Mouse (Mus musculus) neural tube, embryonic 13.5 days (tissue): ENCODE data around the gene Enpep. TPM values are rescaled to one million over a fixed set of nuclear protein-coding genes. Genes with fewer than 3 reads are reported as not detected.
A peak's percentile ranks its signal among the peaks of the same experiment; 100 is the strongest.

Experiments used
- ATAC-seq: fragments of 200-750 bp; cut with Nextera tagmentation; 2 replicates; pipeline ENCODE4 v1.8.0; 2017; ENCODE audit warnings: low read depth, mild to moderate bottlenecking, moderate TSS enrichment, moderate library complexity
- H3K27ac ChIP-seq: fragments of 300-500 bp; sonication (generic); replicated peaks from 2 replicates; pipeline ENCODE4 v1.5.1; 2015; ENCODE audit warnings: moderate library complexity, mild to moderate bottlenecking, inconsistent platforms
- H3K27me3 ChIP-seq: fragments of 300-500 bp; sonication (generic); 2 replicates; pipeline ENCODE4 v1.6.1; 2015; ENCODE audit warnings: mild to moderate bottlenecking, inconsistent platforms
- H3K36me3 ChIP-seq: fragments of 300-500 bp; sonication (generic); 2 replicates; pipeline ENCODE4 v1.6.1; 2015; ENCODE audit warnings: mild to moderate bottlenecking, inconsistent platforms
- H3K4me1 ChIP-seq: fragments of 300-500 bp; sonication (generic); replicated peaks from 2 replicates; pipeline ENCODE4 v1.6.1; 2015; ENCODE audit warnings: inconsistent platforms
- H3K4me2 ChIP-seq: fragments of 300-500 bp; sonication (generic); 2 replicates; pipeline ENCODE4 v1.6.1; 2015; ENCODE audit warnings: inconsistent platforms, mild to moderate bottlenecking, moderate library complexity
- H3K4me3 ChIP-seq: fragments of 300-500 bp; sonication (generic); 2 replicates; pipeline ENCODE4 v1.5.1; 2015; ENCODE audit warnings: mild to moderate bottlenecking, inconsistent platforms
- H3K9ac ChIP-seq: fragments of 300-500 bp; sonication (generic); 2 replicates; pipeline ENCODE4 v1.6.1; 2015; ENCODE audit warnings: moderate library complexity, mild to moderate bottlenecking, inconsistent platforms
- H3K9me3 ChIP-seq: fragments of 300-500 bp; sonication (generic); 2 replicates; pipeline ENCODE4 v1.6.1; 2016; ENCODE audit warnings: inconsistent platforms
- WGBS: fragments of 180-500 bp; shearing (Covaris S2); methylation state at CpG from one replicate; pipeline ENCODE4 v1.1.7; 2015; 5-methylcytosine and 5-hydroxymethylcytosine counted together
- polyA plus RNA-seq: library from polyadenylated mRNA; unstranded; fragments of >200 nt; fragmentation: Nextera tagmentation; extraction: Ambion mirVana; gene quantifications from 2 replicates; pipeline ENCODE4 v1.2.1, GENCODE M21; 2015

Enpep gene
- 1.5 and 2.1 TPM in 2 replicates for polyA plus RNA-seq

GRCm38 (mm10) chr3:129332586-129332985 lies at the start of gene Enpep:
TSS of gene Enpep (minus strand) at chr3:129332720.
- no peak for ATAC-seq

DNA sequence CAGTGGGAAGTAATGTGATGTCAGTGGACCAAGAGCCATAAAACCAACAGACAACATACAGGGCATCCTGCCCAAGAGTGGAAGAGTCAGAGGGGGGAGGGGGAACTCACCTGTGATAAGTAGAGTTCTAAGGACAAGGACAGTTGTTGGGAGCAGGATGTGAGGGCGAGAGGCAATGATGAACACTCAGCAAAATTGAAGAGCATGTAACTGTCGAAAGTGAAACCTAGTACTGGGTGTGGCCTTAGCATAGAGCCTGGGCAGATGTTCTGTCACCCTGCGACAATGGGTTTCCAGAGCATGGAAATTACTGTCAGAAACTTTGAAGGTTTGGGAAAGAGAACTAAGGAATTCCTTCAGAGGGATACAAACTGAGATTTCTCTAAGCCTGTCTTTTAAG lies 46.6 kb upstream of the Enpep start:
- ATAC-seq, result no peak
- no peaks in the 10 kb centered on the region for H3K36me3 ChIP-seq
- H3K4me2 ChIP-seq, result no peak overlapping the region
- H3K9me3 ChIP-seq, result no peaks in the 10 kb centered on the region
- no peak overlapping the region for H3K4me3 ChIP-seq
- H3K27me3 ChIP-seq, result no peaks in the 10 kb centered on the region
- H3K4me1 ChIP-seq, result no peaks in the 10 kb centered on the region
- 75% methylated on average over 3 of the region's 3 CpGs for WGBS
- no peak overlapping the region for H3K27ac ChIP-seq
- no peak overlapping the region for H3K9ac ChIP-seq

More at GRCm38 (mm10) chr3:129332586-129332985, at the start of gene Enpep:
- no peak within 1 kb of the TSS for H3K27ac ChIP-seq
- H3K9ac ChIP-seq, result no peak within 1 kb of the TSS
- no peaks in the 10 kb centered on the region for H3K27me3 ChIP-seq
- no peaks in the 10 kb centered on the region for H3K36me3 ChIP-seq
- H3K4me2 ChIP-seq, result peak within 1 kb of the TSS; percentile 17
- 62% methylated on average over 13 of the region's 13 CpGs for WGBS
- H3K4me3 ChIP-seq, result no peak within 1 kb of the TSS
- no peaks in the 10 kb centered on the region for H3K9me3 ChIP-seq
- H3K4me1 ChIP-seq, result no peaks in the 10 kb centered on the region

DNA sequence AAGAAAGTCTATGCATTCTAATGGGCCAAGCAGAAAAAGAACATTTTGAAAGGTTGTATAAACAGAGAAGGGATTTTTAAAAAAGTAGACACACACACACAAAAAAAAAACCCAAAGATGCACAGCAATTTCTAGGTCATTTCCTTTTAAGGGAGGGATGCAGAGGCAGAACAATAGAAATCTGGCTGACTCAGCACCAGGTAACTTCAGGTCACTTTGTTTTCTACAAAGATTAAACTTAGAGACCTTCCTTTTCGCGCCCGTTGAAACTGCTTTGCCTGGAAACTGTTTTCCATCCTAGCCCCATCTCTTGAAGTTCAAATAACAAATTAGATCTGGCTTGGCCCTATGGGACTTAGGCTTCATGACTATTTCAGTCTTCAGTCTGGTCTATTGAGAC lies 42.6 kb upstream of the Enpep start:
- Histone ChIP-seq H3K4me3 (no peak overlapping the region), H3K4me1 (no peaks in the 10 kb centered on the region), H3K27ac (no peak overlapping the region), H3K9ac (no peak overlapping the region), H3K27me3 (no peaks in the 10 kb centered on the region), H3K4me2 (no peak overlapping the region), H3K36me3 (no peaks in the 10 kb centered on the region), H3K9me3 (no peaks in the 10 kb centered on the region)
- 89% methylated on average over 3 of the region's 3 CpGs for WGBS
- ATAC-seq, result no peak

DNA sequence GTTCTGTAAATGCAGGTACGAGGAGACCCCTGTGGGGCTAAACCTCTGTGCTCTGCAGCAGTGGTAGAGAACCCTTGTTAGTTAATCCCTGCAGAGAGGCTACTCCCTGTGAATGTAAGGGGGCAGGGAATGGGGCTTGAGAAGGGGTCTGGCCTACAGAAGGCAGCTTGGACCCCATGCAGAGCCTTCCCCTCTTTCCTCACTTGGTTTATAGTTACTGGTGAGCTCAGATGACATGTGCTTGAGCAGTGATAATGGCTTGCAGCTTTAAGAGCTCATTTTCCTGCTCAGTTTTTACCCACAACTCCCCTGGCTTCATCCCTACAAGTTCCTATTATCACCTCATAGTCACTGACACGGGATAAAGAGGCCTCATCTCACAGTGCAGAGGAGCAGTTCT lies 40.6 kb upstream of the Enpep start:
- Histone ChIP-seq H3K4me3 (no peak overlapping the region), H3K27ac (no peak overlapping the region), H3K4me1 (no peaks in the 10 kb centered on the region), H3K36me3 (no peaks in the 10 kb centered on the region), H3K9ac (no peak overlapping the region), H3K9me3 (no peaks in the 10 kb centered on the region), H3K27me3 (no peaks in the 10 kb centered on the region), H3K4me2 (no peak overlapping the region)
- no peak for ATAC-seq
- 57% methylated on average over 2 of the region's 2 CpGs for WGBS

GRCm38 (mm10) chr3:129369491-129369890 lies 37.0 kb upstream of the Enpep start:
- no peak overlapping the region for H3K4me2 ChIP-seq
- no peaks in the 10 kb centered on the region for H3K36me3 ChIP-seq
- no peak overlapping the region for H3K9ac ChIP-seq
- no peak overlapping the region for H3K4me3 ChIP-seq
- H3K9me3 ChIP-seq, result 0 out of 2 replicates have a peak, but pooled peaks cover 2% of the 10 kb centered on the region
- ATAC-seq, result no peak
- H3K27ac ChIP-seq, result no peak overlapping the region
- H3K4me1 ChIP-seq, result no peaks in the 10 kb centered on the region
- no peaks in the 10 kb centered on the region for H3K27me3 ChIP-seq
- 84% methylated on average over 3 of the region's 3 CpGs for WGBS

DNA sequence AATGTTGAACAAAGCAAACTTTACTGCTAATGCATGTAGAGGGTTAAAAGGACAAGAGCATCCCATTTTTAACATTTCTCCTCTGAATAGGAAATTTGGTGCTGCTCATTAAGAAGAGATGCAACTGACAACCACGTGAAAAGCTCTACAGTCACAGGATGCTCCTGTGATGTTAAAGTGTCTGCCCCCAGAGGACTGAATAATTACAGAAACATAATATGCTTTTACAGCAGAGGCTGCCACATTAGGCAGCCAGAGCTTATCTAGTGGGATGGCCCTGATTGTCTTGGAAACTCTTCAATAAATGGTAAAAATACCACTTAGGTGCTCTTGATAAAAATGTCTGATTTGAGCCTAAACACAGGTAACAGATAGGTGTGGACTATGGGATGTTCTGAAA lies 33.4 kb upstream of the Enpep start:
- no peak for ATAC-seq
- Histone ChIP-seq H3K36me3 (no peaks in the 10 kb centered on the region), H3K27me3 (no peaks in the 10 kb centered on the region), H3K4me3 (no peak overlapping the region), H3K9me3 (0 out of 2 replicates have a peak, but pooled peaks cover 2% of the 10 kb centered on the region), H3K9ac (no peak overlapping the region), H3K4me2 (no peak overlapping the region), H3K4me1 (no peaks in the 10 kb centered on the region), H3K27ac (no peak overlapping the region)
- 61% methylated on average over 1 of the region's 1 CpGs for WGBS

DNA sequence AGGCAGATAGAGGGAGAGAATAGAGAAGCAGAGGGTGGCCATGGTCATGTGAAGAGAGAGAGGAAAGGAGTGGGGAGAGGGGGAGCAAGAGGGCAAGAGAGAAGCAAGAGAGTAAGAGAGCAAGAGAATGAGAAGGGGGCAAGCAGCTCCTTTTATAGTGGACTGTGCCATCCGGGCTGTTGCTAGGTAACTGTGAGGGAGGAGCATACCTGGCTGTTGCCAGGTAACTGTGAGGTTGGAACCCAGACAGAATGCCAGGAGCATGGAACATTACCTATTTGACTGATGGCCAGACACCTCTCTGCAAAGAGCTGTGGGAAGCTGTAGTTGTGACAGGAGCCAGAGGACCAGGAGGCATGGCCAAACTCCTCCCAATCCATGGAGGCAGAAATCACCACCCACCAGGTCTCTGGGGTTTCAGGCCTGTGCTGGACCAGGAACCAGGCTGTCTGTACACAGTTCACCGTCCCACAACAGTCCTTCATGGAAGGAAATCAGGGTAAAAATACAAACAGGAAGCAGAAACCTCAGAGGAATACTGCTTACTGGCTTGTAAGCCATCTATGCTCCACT lies 32.4 kb upstream of the Enpep start:
- Histone ChIP-seq H3K4me1 (no peaks in the 10 kb centered on the region), H3K36me3 (no peaks in the 10 kb centered on the region), H3K9ac (no peak overlapping the region), H3K9me3 (0 out of 2 replicates have a peak, but pooled peaks cover 2% of the 10 kb centered on the region), H3K27me3 (no peaks in the 10 kb centered on the region), H3K27ac (0 out of 2 replicates have a peak overlapping the region, but pooled peaks have one; percentile 42), H3K4me2 (no peak overlapping the region), H3K4me3 (no peak overlapping the region)
- no peak for ATAC-seq
- 77% methylated on average over 2 of the region's 2 CpGs for WGBS

DNA sequence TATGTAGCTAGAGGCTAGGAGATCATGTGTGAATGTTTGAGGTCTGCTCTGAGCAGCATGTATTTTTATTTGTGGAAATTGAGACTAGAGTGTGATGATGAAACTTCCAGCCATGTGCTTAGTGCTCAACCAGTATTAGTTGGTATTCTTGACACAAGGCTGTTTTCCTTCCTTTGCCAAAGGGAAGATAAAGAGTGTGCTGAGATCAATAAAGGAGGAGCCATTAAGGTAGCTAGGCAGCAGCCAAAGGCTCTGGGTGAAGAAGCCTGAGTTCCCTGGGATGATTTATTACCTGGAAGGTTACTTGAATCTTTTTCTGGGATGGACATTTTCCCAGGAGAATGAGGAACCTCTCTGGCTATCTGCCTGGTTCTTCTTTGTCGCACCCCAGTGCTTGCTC lies 30.9 kb upstream of the Enpep start:
- no peaks in the 10 kb centered on the region for H3K4me1 ChIP-seq
- H3K9me3 ChIP-seq, result 0 out of 2 replicates have a peak, but pooled peaks cover 2% of the 10 kb centered on the region
- H3K27me3 ChIP-seq, result no peaks in the 10 kb centered on the region
- H3K27ac ChIP-seq, result no peak overlapping the region
- H3K4me3 ChIP-seq, result no peak overlapping the region
- H3K9ac ChIP-seq, result no peak overlapping the region
- H3K36me3 ChIP-seq, result no peaks in the 10 kb centered on the region
- no peak overlapping the region for H3K4me2 ChIP-seq
- 70% methylated on average over 1 of the region's 1 CpGs for WGBS
- ATAC-seq, result peak; percentile 84

DNA sequence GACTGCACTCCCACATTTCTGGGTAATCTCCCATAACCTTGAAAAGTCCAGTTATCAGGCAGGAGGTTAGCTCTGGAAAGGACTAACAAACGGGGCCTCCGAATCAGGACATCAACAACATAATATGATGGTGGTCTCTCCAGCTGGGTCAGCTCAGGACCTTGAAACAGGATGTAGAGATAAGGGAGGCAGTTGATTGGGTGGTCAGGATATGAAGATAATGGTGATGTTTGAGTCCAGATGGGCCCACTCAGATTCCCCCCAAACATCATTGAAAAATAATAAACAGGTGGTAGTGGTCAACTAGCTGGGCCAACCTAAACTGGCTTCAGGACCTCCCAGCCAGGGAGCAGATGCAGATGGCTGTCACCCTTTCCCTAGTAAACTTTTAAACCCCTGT lies 25.6 kb upstream of the Enpep start:
- Histone ChIP-seq H3K4me3 (no peak overlapping the region), H3K4me2 (no peak overlapping the region), H3K9ac (no peak overlapping the region), H3K27ac (no peak overlapping the region), H3K36me3 (no peaks in the 10 kb centered on the region), H3K27me3 (no peaks in the 10 kb centered on the region), H3K4me1 (no peaks in the 10 kb centered on the region), H3K9me3 (no peaks in the 10 kb centered on the region)
- ATAC-seq, result no peak
- WGBS, result 90% methylated on average over 2 of the region's 2 CpGs

DNA sequence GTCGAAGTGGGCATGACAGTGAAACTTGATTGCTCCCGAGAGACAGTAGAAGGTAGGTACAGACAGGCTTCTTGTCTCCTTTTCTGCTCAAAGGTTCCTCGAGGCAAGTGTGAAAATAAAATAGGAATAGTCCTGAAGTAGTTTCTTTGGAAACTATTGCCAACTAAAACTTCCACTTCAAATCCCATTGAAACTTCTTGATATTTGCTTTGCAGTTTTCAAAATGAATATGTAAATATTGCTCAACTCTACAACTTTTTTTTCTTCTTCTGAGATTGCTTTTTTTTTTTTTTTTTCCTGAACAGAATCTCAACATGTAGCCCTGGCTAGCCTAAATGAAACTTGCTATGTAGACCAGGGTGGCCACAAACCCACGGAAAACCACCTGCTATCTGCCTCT lies 21.4 kb upstream of the Enpep start:
- Histone ChIP-seq H3K4me2 (no peak overlapping the region), H3K4me1 (no peaks in the 10 kb centered on the region), H3K9ac (no peak overlapping the region), H3K27ac (no peak overlapping the region), H3K4me3 (no peak overlapping the region), H3K36me3 (no peaks in the 10 kb centered on the region), H3K27me3 (no peaks in the 10 kb centered on the region), H3K9me3 (no peaks in the 10 kb centered on the region)
- WGBS, result 81% methylated on average over 4 of the region's 4 CpGs
- ATAC-seq, result no peak

DNA sequence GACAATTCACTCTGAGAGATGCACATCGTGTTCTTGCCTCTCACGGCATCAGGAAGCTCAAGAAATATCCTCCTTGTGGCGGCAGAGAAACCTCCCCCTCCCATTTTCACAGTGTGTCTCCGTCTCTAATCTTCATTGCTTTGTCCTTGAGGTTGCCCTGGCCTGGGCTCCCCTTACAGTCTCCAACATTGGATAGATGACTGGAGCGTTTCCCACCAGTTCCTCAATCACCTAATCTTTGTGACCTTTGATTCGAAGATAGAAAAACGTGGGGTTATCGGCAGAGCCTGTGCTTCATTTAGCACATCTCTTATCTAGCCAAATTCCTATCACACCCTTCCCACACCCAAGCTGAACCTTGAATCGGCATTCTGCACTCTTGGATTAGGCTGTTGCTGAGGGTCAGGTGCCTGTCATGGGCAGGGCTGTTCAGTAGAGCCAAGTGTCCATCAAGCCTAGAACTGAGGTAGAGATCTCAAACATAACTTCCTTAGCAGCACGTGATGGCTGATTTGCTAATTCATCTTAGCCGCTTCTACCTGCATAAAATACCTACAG lies 18.9 kb upstream of the Enpep start:
- no peak for ATAC-seq
- no peaks in the 10 kb centered on the region for H3K36me3 ChIP-seq
- 85% methylated on average over 11 of the region's 11 CpGs for WGBS
- H3K4me3 ChIP-seq, result no peak overlapping the region
- no peak overlapping the region for H3K9ac ChIP-seq
- no peaks in the 10 kb centered on the region for H3K27me3 ChIP-seq
- H3K27ac ChIP-seq, result no peak overlapping the region
- H3K9me3 ChIP-seq, result no peaks in the 10 kb centered on the region
- H3K4me1 ChIP-seq, result no peaks in the 10 kb centered on the region
- H3K4me2 ChIP-seq, result no peak overlapping the region

- ATAC-seq, result no peak
- Histone ChIP-seq H3K4me2 (no peak overlapping the region), H3K4me1 (no peaks in the 10 kb centered on the region), H3K4me3 (no peak overlapping the region), H3K9ac (no peak overlapping the region), H3K27ac (no peak overlapping the region), H3K27me3 (no peaks in the 10 kb centered on the region), H3K36me3 (no peaks in the 10 kb centered on the region), H3K9me3 (no peaks in the 10 kb centered on the region)
- WGBS, result 85% methylated on average over 10 of the region's 10 CpGs
These were observed 14.8 kb upstream of the Enpep start for GRCm38 (mm10) chr3:129347277-129347676.

DNA sequence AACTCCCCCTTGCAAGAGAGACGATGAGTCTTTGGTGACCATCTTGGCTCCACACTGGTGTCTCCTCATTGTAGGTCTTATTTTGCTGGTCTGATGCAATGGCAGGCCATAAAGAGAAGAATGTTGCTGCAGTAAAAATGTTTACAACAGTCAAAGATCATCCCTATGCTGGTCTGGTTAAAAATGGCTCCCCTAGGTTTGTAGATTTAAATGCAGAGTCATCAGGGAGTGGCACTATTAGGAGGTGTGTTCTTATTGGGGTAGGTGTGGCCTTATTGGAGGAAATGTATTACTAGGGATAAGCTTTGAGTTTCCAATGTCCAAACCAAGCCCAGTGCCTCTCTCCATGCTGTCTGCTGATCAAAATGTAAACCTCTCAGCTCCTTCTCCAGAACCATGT lies 10.2 kb upstream of the Enpep start:
- H3K27ac ChIP-seq, result no peak overlapping the region
- H3K4me1 ChIP-seq, result no peaks in the 10 kb centered on the region
- H3K4me2 ChIP-seq, result no peak overlapping the region
- H3K36me3 ChIP-seq, result no peaks in the 10 kb centered on the region
- 83% methylated on average over 1 of the region's 1 CpGs for WGBS
- H3K4me3 ChIP-seq, result no peak overlapping the region
- ATAC-seq, result no peak
- no peaks in the 10 kb centered on the region for H3K9me3 ChIP-seq
- H3K9ac ChIP-seq, result no peak overlapping the region
- H3K27me3 ChIP-seq, result no peaks in the 10 kb centered on the region
